9 mouse cellular contexts compared by ENCODE assay signal in the genomic region with DNA sequence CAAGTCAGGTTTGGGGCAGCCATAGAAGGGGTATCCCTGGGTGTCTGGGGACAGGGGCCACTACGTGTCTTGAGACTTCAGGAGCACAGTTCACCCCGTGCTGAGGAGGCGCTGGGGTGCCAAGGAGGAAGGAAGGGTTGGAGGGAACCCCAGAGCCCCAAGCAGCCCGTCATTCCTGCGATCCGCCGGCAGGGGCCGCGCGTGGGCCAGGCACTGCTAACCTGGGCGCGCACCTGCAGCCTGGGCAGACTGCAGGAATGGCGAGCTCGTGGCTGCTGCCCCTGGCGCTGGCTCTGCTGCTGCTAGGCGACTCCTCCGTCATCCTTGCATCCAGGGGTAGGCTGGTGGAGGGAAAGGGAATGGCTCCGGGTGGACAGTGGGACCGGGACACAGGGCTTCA. TPM values are rescaled to one million over a fixed set of nuclear protein-coding genes. Genes with fewer than 3 reads are reported as not detected.
DNase-seq lines count a peak whose midpoint lies in the region; ATAC-seq lines count a peak whose summit lies in the region.
"Had no signal": no experiment of that assay in that cellular context is flagged by ENCODE, and none has a peak within 500 bp of the region (broad histone marks: within the 10 kb centered on the region; RNA-seq: fewer than 3 reads in every experiment).

Gene Gm3336, plus strand, starts transcription at position 247 of the 400 bp plus-strand sequence.

- no peaks in the 10 kb centered on the region for H3K27me3 ChIP-seq in embryonic facial prominence, embryonic 11.5 days (ENCODE audit: control insufficient read depth, insufficient read depth, low read length)
- no peaks in the 10 kb centered on the region for H3K27me3 ChIP-seq in intestine, embryonic 14.5 days (replicated peaks; ENCODE audit: control insufficient read depth, insufficient read depth, low read length)
- H3K27me3 ChIP-seq in liver, embryonic 11.5 days (replicated peaks; ENCODE audit: control insufficient read depth, insufficient read depth, low read length) = peaks cover 2% of the 10 kb centered on the region; the same call in 1 of the 2 replicates
- H3K27me3 ChIP-seq in midbrain, embryonic 16.5 days (ENCODE audit: control insufficient read depth, insufficient read depth, low read depth, low read length) = no peaks in the 10 kb centered on the region
- H3K27me3 ChIP-seq in stomach, embryonic 15.5 days (replicated peaks) = 0 out of 2 replicates have a peak, but pooled peaks cover 5% of the 10 kb centered on the region

- H3K9me3 ChIP-seq in embryonic facial prominence, embryonic 11.5 days (replicated peaks; ENCODE audit: control insufficient read depth, low read length) = no peaks in the 10 kb centered on the region
- H3K9me3 ChIP-seq in intestine, embryonic 14.5 days (ENCODE audit: control insufficient read depth, low read length) = no peaks in the 10 kb centered on the region
- H3K9me3 ChIP-seq in liver, embryonic 11.5 days (ENCODE audit: control insufficient read depth, low read length) = no peaks in the 10 kb centered on the region
- H3K9me3 ChIP-seq in midbrain, embryonic 16.5 days (replicated peaks; ENCODE audit: control insufficient read depth, low read length, poor library complexity, severe bottlenecking) = no peaks in the 10 kb centered on the region
- H3K9me3 ChIP-seq in stomach, embryonic 15.5 days = no peaks in the 10 kb centered on the region

- no peak within 1 kb of the TSS for H3K4me2 ChIP-seq in embryonic facial prominence, embryonic 11.5 days (ENCODE audit: low read depth, low read length)
- no peak within 1 kb of the TSS for H3K4me2 ChIP-seq in intestine, embryonic 14.5 days (ENCODE audit: low read length)
- H3K4me2 ChIP-seq in liver, embryonic 11.5 days = peak within 1 kb of the TSS; percentile 19; the same call in 1 of the 2 replicates
- H3K4me2 ChIP-seq in midbrain, embryonic 16.5 days (ENCODE audit: low read length) = no peak within 1 kb of the TSS
- no peak within 1 kb of the TSS; the same call in 1 of the 2 replicates for H3K4me2 ChIP-seq in stomach, embryonic 15.5 days

- H3K27ac ChIP-seq in embryonic facial prominence, embryonic 11.5 days (replicated peaks; ENCODE audit: low read depth, low read length) = no peak within 1 kb of the TSS
- no peak within 1 kb of the TSS for H3K27ac ChIP-seq in intestine, embryonic 14.5 days (ENCODE audit: low read depth)
- no peak within 1 kb of the TSS for H3K27ac ChIP-seq in liver, embryonic 11.5 days (ENCODE audit: low read depth, low read length)
- H3K27ac ChIP-seq in midbrain, embryonic 16.5 days (ENCODE audit: low read length) = no peak within 1 kb of the TSS
- no peak within 1 kb of the TSS for H3K27ac ChIP-seq in stomach, embryonic 15.5 days

- no peaks in the 10 kb centered on the region for H3K4me1 ChIP-seq in embryonic facial prominence, embryonic 11.5 days (ENCODE audit: control insufficient read depth, insufficient read depth, low read length)
- no peaks in the 10 kb centered on the region for H3K4me1 ChIP-seq in intestine, embryonic 14.5 days (replicated peaks; ENCODE audit: control insufficient read depth, insufficient read depth, low read length)
- H3K4me1 ChIP-seq in liver, embryonic 11.5 days (replicated peaks; ENCODE audit: control insufficient read depth, insufficient read depth, low read length) = no peaks in the 10 kb centered on the region; the same call in 1 of the 2 replicates
- H3K4me1 ChIP-seq in midbrain, embryonic 16.5 days (ENCODE audit: control insufficient read depth, insufficient read depth, low read length) = no peaks in the 10 kb centered on the region
- no peaks in the 10 kb centered on the region for H3K4me1 ChIP-seq in stomach, embryonic 15.5 days

- no peak within 1 kb of the TSS for H3K9ac ChIP-seq in embryonic facial prominence, embryonic 11.5 days (replicated peaks; ENCODE audit: low read length)
- H3K9ac ChIP-seq in intestine, embryonic 14.5 days (ENCODE audit: low read length) = no peak within 1 kb of the TSS
- H3K9ac ChIP-seq in liver, embryonic 11.5 days (ENCODE audit: low read depth, low read length) = no peak within 1 kb of the TSS
- H3K9ac ChIP-seq in midbrain, embryonic 16.5 days (ENCODE audit: low read depth, low read length) = no peak within 1 kb of the TSS
- H3K9ac ChIP-seq in stomach, embryonic 15.5 days = no peak within 1 kb of the TSS

- ATAC-seq in embryonic facial prominence, embryonic 11.5 days (replicated peaks; ENCODE audit: insufficient number of reproducible peaks, low FRiP score, low TSS enrichment, low read depth) = 0 out of 2 replicates have a peak, but pooled peaks have one; percentile 29
- peak; percentile 32; the same call in 1 of the 2 replicates for ATAC-seq in intestine, embryonic 14.5 days (replicated peaks; ENCODE audit: low FRiP score, low TSS enrichment, low read depth)
- peak; percentile 32; the same call in 1 of the 2 replicates for ATAC-seq in liver, embryonic 11.5 days (replicated peaks; ENCODE audit: low FRiP score)
- 0 out of 2 replicates have a peak, but pooled peaks have one; percentile 13 for ATAC-seq in midbrain, embryonic 16.5 days
- ATAC-seq in stomach, embryonic 15.5 days (ENCODE audit: insufficient read depth, low FRiP score, low read depth) = peak; percentile 21; the same call in 1 of the 2 replicates

- H3K4me3 ChIP-seq in embryonic facial prominence, embryonic 11.5 days (ENCODE audit: low read depth, low read length) = no peak within 1 kb of the TSS
- no peak within 1 kb of the TSS for H3K4me3 ChIP-seq in intestine, embryonic 14.5 days (ENCODE audit: low read depth, low read length)
- no peak within 1 kb of the TSS; the same call in 1 of the 2 replicates for H3K4me3 ChIP-seq in liver, embryonic 11.5 days (ENCODE audit: low read depth, low read length)
- no peak within 1 kb of the TSS for H3K4me3 ChIP-seq in midbrain, embryonic 16.5 days (ENCODE audit: low read depth, low read length)
- no peak within 1 kb of the TSS for H3K4me3 ChIP-seq in stomach, embryonic 15.5 days (replicated peaks)

- H3K36me3 ChIP-seq in embryonic facial prominence, embryonic 11.5 days (replicated peaks; ENCODE audit: control insufficient read depth, insufficient read depth, low read depth, low read length) = no peaks in the 10 kb centered on the region
- no peaks in the 10 kb centered on the region for H3K36me3 ChIP-seq in intestine, embryonic 14.5 days (ENCODE audit: control insufficient read depth, insufficient read depth, low read length)
- H3K36me3 ChIP-seq in liver, embryonic 11.5 days (ENCODE audit: control insufficient read depth, insufficient read depth, low read length) = no peaks in the 10 kb centered on the region
- no peaks in the 10 kb centered on the region for H3K36me3 ChIP-seq in midbrain, embryonic 16.5 days (ENCODE audit: control insufficient read depth, insufficient read depth, low read length)
- H3K36me3 ChIP-seq in stomach, embryonic 15.5 days = no peaks in the 10 kb centered on the region

- whole genome bisulfite sequencing in embryonic facial prominence, embryonic 11.5 days = 8% methylated on average over 19 of the region's 19 CpGs
- 4% methylated on average over 17 of the region's 19 CpGs for WGBS in intestine, embryonic 14.5 days
- 1% methylated on average over 19 of the region's 19 CpGs for WGBS in liver, embryonic 11.5 days
- 4% methylated on average over 19 of the region's 19 CpGs for WGBS in midbrain, embryonic 16.5 days
- WGBS in stomach, embryonic 15.5 days = 3% methylated on average over 18 of the region's 19 CpGs

- peak; percentile 52 for DNase-seq in gastrocnemius, postnatal 10 days
- DNase-seq in gastrocnemius, adult 8-10 months (ENCODE audit: low spot score in 2 of 2) = no peak
- DNase-seq in WW6 (ENCODE audit: low read depth, low spot score) = peak; percentile 74
- peak; percentile 62 for DNase-seq in embryonic facial prominence, embryonic 11.5 days (ENCODE audit: low spot score)
- peak; percentile 78 for DNase-seq in intestine, embryonic 14.5 days (ENCODE audit: low spot score)
- DNase-seq in liver, embryonic 11.5 days (ENCODE audit: low spot score) = peak; percentile 61

RNA-seq across cellular contexts. Expression of gene Gm3336, which starts in this region (rescaled TPM):
- total RNA-seq in gastrocnemius, postnatal 10 days (2021) = not detected
- not detected for total RNA-seq in gastrocnemius, adult 8-10 months (2022)
- polyA plus RNA-seq in embryonic facial prominence, embryonic 11.5 days (2014; fragmentation: Nextera tagmentation; extraction: Ambion mirVana) = not detected in 2 replicates
- polyA plus RNA-seq in intestine, embryonic 14.5 days (2014; fragmentation: Nextera tagmentation; extraction: Ambion mirVana) = 0.67 and 0.88 TPM in 2 replicates
- 0.15 TPM in 1 of 2 replicates, not detected in the other for polyA plus RNA-seq in liver, embryonic 11.5 days (2014; fragmentation: Nextera tagmentation; extraction: Ambion mirVana)
- polyA plus RNA-seq in midbrain, embryonic 16.5 days (2015; fragmentation: Nextera tagmentation; extraction: Ambion mirVana) = not detected in 2 replicates
- 1.1 and 1.9 TPM in 2 replicates for polyA plus RNA-seq in stomach, embryonic 15.5 days (2015; fragmentation: Nextera tagmentation; extraction: Ambion mirVana)
- total RNA-seq: left cerebral cortex, postnatal 10 days had no signal

Comparison
In these comparisons a context has a peak if more than half of its experiments do, and no peak if none do; other contexts are left out.
1. Peak in DNase-seq in gastrocnemius, postnatal 10 days; RNA of the gene not detected or under 1 TPM.
2. Peak in DNase-seq and ATAC-seq in embryonic facial prominence, embryonic 11.5 days; RNA of the gene not detected or under 1 TPM.
3. Peak in DNase-seq and ATAC-seq in intestine, embryonic 14.5 days; RNA of the gene not detected or under 1 TPM.
4. Peak in DNase-seq, ATAC-seq and H3K4me2 ChIP-seq in liver, embryonic 11.5 days; RNA of the gene not detected or under 1 TPM.
5. Peak in ATAC-seq in midbrain, embryonic 16.5 days; RNA of the gene not detected or under 1 TPM.